Mouse (Mus musculus) MEL (cell line): ENCODE data around the gene Folr1.

Experiments
- BHLHE40 ChIP-seq: IDR thresholded peaks from 2 replicates; pipeline ENCODE4 v1.6.1; 2012; ENCODE audit warnings: low read depth, mild to moderate bottlenecking, inconsistent platforms, low read length, improper control_type of control experiment, borderline replicate concordance
- EP300 ChIP-seq, 2 experiments: IDR thresholded peaks; 2 replicates each; pipeline ENCODE4 v1.6.1; 2011; ENCODE audit warnings: improper control_type of control experiment in 2 of 2, low read length in 2 of 2, low read depth in 1 of 2, mild to moderate bottlenecking in 1 of 2
- MAZ ChIP-seq: IDR thresholded peaks from 2 replicates; pipeline ENCODE4 v1.6.1; 2012; ENCODE audit warnings: low read depth, mild to moderate bottlenecking, inconsistent platforms, low read length, improper control_type of control experiment
- NRF1 ChIP-seq: IDR thresholded peaks from 2 replicates; pipeline ENCODE4 v1.6.1; 2014; ENCODE audit warnings: low read depth, mild to moderate bottlenecking, inconsistent platforms, low read length, improper control_type of control experiment, moderate library complexity; ENCODE audit not compliant: poor library complexity, insufficient read depth, severe bottlenecking
- POLR2A ChIP-seq, 2 experiments: IDR thresholded peaks; 2 replicates each; pipeline ENCODE4 v1.6.1; 2011 to 2012; ENCODE audit warnings: low read length in 2 of 2, mild to moderate bottlenecking in 2 of 2, control low read depth in 1 of 2, improper control_type of control experiment in 1 of 2, low read depth in 1 of 2, moderate library complexity in 1 of 2; ENCODE audit not compliant: control insufficient read depth in 1 of 2, insufficient read depth in 1 of 2, poor library complexity in 1 of 2
- RAD21 ChIP-seq: IDR thresholded peaks from 2 replicates; pipeline ENCODE4 v1.6.1; 2011; ENCODE audit warnings: mild to moderate bottlenecking, low read depth, low read length, improper control_type of control experiment
- TBP ChIP-seq: IDR thresholded peaks from 2 replicates; pipeline ENCODE4 v1.8.0; 2011; ENCODE audit warnings: low read depth, low read length, improper control_type of control experiment
- TCF12 ChIP-seq: IDR thresholded peaks from 2 replicates; pipeline ENCODE4 v1.6.1; 2014; ENCODE audit warnings: low read depth, mild to moderate bottlenecking, inconsistent platforms, low read length, improper control_type of control experiment, moderate library complexity
- USF1 ChIP-seq: IDR thresholded peaks from 2 replicates; pipeline ENCODE4 v1.6.1; 2014; ENCODE audit warnings: low read depth, mild to moderate bottlenecking, inconsistent platforms, low read length, improper control_type of control experiment, moderate library complexity

DNA sequence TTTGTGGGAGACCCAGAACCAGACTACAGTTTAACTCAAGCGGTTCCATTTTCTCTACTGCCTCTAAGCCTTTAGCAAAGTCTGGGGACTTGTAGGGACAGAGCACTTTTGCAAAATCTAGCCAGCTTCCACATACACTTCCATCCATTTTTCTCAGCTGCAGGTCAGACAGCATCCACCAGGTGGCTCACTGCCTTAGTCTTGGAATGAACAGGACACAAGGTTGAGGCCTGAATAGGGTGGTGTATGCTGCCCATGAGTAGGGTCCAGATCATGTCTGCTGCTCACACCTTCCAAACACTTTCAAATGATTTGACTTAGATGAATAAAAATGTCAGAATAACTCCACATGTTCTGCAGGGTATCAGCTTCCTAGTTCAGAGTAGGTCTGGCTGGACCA lies 47.5 kb upstream of the Folr1 start:
- TF ChIP-seq USF1 (no peak), BHLHE40 (no peak), POLR2A (IDR thresholded peaks at IDR 0.05; ENCODE audit: control insufficient read depth in 1 of 2, insufficient read depth in 1 of 2, low read depth in 1 of 2, low read length in 2 of 2, poor library complexity in 1 of 2) (no peak), TCF12 (no peak), TBP (no peak), EP300 (IDR thresholded peaks at IDR 0.05; ENCODE audit: low read depth in 1 of 2, low read length in 2 of 2) (no peak), NRF1 (no peak), MAZ (no peak), RAD21 (peak; percentile 55)
